Mouse (Mus musculus) MEL (cell line): ENCODE results near the gene Tax1bp1.

Source experiments
- CTCF ChIP-seq, 3 experiments: IDR thresholded peaks in 2 of 3; conservative IDR thresholded peaks in 1 of 3; 2 replicates each; pipeline ENCODE4 v1.5.1; 2011 to 2012; ENCODE audit warnings: low read length in 3 of 3, low read depth in 2 of 3, mild to moderate bottlenecking in 2 of 3, improper control_type of control experiment in 1 of 3, inconsistent platforms in 1 of 3, mixed read lengths in 1 of 3, moderate library complexity in 1 of 3; ENCODE audit not compliant: control insufficient read depth in 1 of 3, insufficient read depth in 1 of 3, poor library complexity in 1 of 3, severe bottlenecking in 1 of 3
- POLR2A ChIP-seq, 2 experiments: IDR thresholded peaks; 2 replicates each; pipeline ENCODE4 v1.6.1; 2011 to 2012; ENCODE audit warnings: low read length in 2 of 2, mild to moderate bottlenecking in 2 of 2, control low read depth in 1 of 2, improper control_type of control experiment in 1 of 2, low read depth in 1 of 2, moderate library complexity in 1 of 2; ENCODE audit not compliant: control insufficient read depth in 1 of 2, insufficient read depth in 1 of 2, poor library complexity in 1 of 2
- RCOR1 ChIP-seq: IDR thresholded peaks from 2 replicates; pipeline ENCODE4 v1.6.1; 2012; ENCODE audit warnings: low read depth, mild to moderate bottlenecking, inconsistent platforms, low read length, improper control_type of control experiment
- ZKSCAN1 ChIP-seq: IDR thresholded peaks from 2 replicates; pipeline ENCODE4 v1.6.1; 2012; ENCODE audit warnings: low read depth, mild to moderate bottlenecking, inconsistent platforms, low read length, improper control_type of control experiment, moderate library complexity

GRCm38 (mm10) chr6:52699899-52700298, 13.6 kb upstream of the Tax1bp1 start:
- no peak for TF ChIP-seq POLR2A (IDR thresholded peaks at IDR 0.05; ENCODE audit: control insufficient read depth in 1 of 2, insufficient read depth in 1 of 2, low read depth in 1 of 2, low read length in 2 of 2, poor library complexity in 1 of 2)
- no peak for TF ChIP-seq CTCF (IDR thresholded peaks at IDR 0.05 in 2 of 3, conservative IDR thresholded peaks at IDR 0.05 in 1 of 3; ENCODE audit: control insufficient read depth in 1 of 3, insufficient read depth in 1 of 3, low read depth in 2 of 3, low read length in 3 of 3, poor library complexity in 1 of 3, severe bottlenecking in 1 of 3)
- TF ChIP-seq ZKSCAN1: no peak
- no peak for TF ChIP-seq RCOR1
